Mouse (Mus musculus) MEL (cell line): ENCODE measurements around the gene Sgca. TPM values are rescaled to one million over a fixed set of nuclear protein-coding genes. Genes with fewer than 3 reads are reported as not detected.

ENCODE experiments used
- DNase-seq: peaks from one replicate; pipeline ENCODE4 v3.0.0; 2011; ENCODE audit warnings: low read depth, low spot score
- H3K27ac ChIP-seq: 2 replicates; pipeline ENCODE4 v1.5.1; 2012; ENCODE audit warnings: low read depth, mild to moderate bottlenecking, control low read depth, low read length, moderate library complexity; ENCODE audit not compliant: control insufficient read depth
- H3K27me3 ChIP-seq, 2 experiments: fragments of 150-350 bp in 1 of 2; sonication (generic) in 1 of 2; 2 replicates each; pipeline ENCODE4 v1.6.1; 2012; ENCODE audit warnings: low read length in 2 of 2, mild to moderate bottlenecking in 2 of 2, improper control_type of control experiment in 1 of 2, moderate library complexity in 1 of 2; ENCODE audit not compliant: insufficient read depth in 2 of 2, control insufficient read depth in 1 of 2
- H3K36me3 ChIP-seq, 2 experiments: 2 replicates each; pipeline ENCODE4 v1.6.1; 2012 to 2014; ENCODE audit warnings: low read length in 2 of 2, improper control_type of control experiment in 1 of 2, inconsistent platforms in 1 of 2, mild to moderate bottlenecking in 1 of 2; ENCODE audit not compliant: insufficient read depth in 2 of 2, control insufficient read depth in 1 of 2
- H3K4me1 ChIP-seq, 2 experiments: fragments of 150-350 bp in 1 of 2; sonication (generic) in 1 of 2; 2 replicates each; pipeline ENCODE4 v1.6.1; 2012; ENCODE audit warnings: low read length in 2 of 2, improper control_type of control experiment in 1 of 2, mild to moderate bottlenecking in 1 of 2; ENCODE audit not compliant: insufficient read depth in 2 of 2, control insufficient read depth in 1 of 2
- H3K4me3 ChIP-seq, 2 experiments: fragments of 150-350 bp in 1 of 2; sonication (generic) in 1 of 2; 2 replicates each; pipeline ENCODE4 v1.5.1; 2012; ENCODE audit warnings: low read depth in 2 of 2, low read length in 2 of 2, mild to moderate bottlenecking in 2 of 2, moderate library complexity in 2 of 2, control low read depth in 1 of 2, improper control_type of control experiment in 1 of 2; ENCODE audit not compliant: control insufficient read depth in 1 of 2, insufficient read depth in 1 of 2
- H3K79me2 ChIP-seq: 2 replicates; pipeline ENCODE4 v1.6.1; 2012; ENCODE audit warnings: mild to moderate bottlenecking, low read length, moderate library complexity; ENCODE audit not compliant: control insufficient read depth, poor library complexity, insufficient read depth
- H3K9ac ChIP-seq: 2 replicates; pipeline ENCODE4 v1.6.1; 2012; ENCODE audit warnings: low read depth, mild to moderate bottlenecking, control low read depth, low read length, moderate library complexity; ENCODE audit not compliant: control insufficient read depth, poor library complexity, severe bottlenecking
- H3K9me3 ChIP-seq: fragments of 150-350 bp; sonication (generic); replicated peaks from 2 replicates; pipeline ENCODE4 v1.6.1; 2012; ENCODE audit warnings: mild to moderate bottlenecking, low read length, improper control_type of control experiment, moderate library complexity; ENCODE audit not compliant: insufficient read depth
- CHD1 ChIP-seq: IDR thresholded peaks from 2 replicates; pipeline ENCODE4 v1.6.1; 2012; ENCODE audit warnings: low read depth, mild to moderate bottlenecking, inconsistent platforms, low read length, improper control_type of control experiment
- CHD2 ChIP-seq: IDR thresholded peaks from 2 replicates; pipeline ENCODE4 v1.6.1; 2011; ENCODE audit warnings: low read length, improper control_type of control experiment
- ELF1 ChIP-seq: IDR thresholded peaks from 2 replicates; pipeline ENCODE4 v1.6.1; 2014; ENCODE audit warnings: low read depth, mild to moderate bottlenecking, inconsistent platforms, low read length, improper control_type of control experiment, moderate library complexity
- EP300 ChIP-seq, 2 experiments: IDR thresholded peaks; 2 replicates each; pipeline ENCODE4 v1.6.1; 2011; ENCODE audit warnings: improper control_type of control experiment in 2 of 2, low read length in 2 of 2, low read depth in 1 of 2, mild to moderate bottlenecking in 1 of 2
- GATA1 ChIP-seq: IDR thresholded peaks from 2 replicates; pipeline ENCODE4 v1.6.1; 2011; ENCODE audit warnings: low read depth, low read length, improper control_type of control experiment
- KAT2A ChIP-seq: conservative IDR thresholded peaks from 2 replicates; pipeline ENCODE4 v1.6.1; 2012; ENCODE audit warnings: low read depth, low read length, improper control_type of control experiment, inconsistent platforms
- MAX ChIP-seq: IDR thresholded peaks from 2 replicates; pipeline ENCODE4 v1.6.1; 2011; ENCODE audit warnings: low read length, improper control_type of control experiment
- MAZ ChIP-seq: IDR thresholded peaks from 2 replicates; pipeline ENCODE4 v1.6.1; 2012; ENCODE audit warnings: low read depth, mild to moderate bottlenecking, inconsistent platforms, low read length, improper control_type of control experiment
- MXI1 ChIP-seq: IDR thresholded peaks from 2 replicates; pipeline ENCODE4 v1.6.1; 2011; ENCODE audit warnings: mild to moderate bottlenecking, low read depth, low read length, improper control_type of control experiment
- MYC ChIP-seq: IDR thresholded peaks from 2 replicates; pipeline ENCODE4 v1.6.1; 2011; ENCODE audit warnings: low read depth, mild to moderate bottlenecking, low read length, improper control_type of control experiment, moderate library complexity
- NELFE ChIP-seq: IDR thresholded peaks from 2 replicates; pipeline ENCODE4 v1.6.1; 2011; ENCODE audit warnings: low read depth, low read length, improper control_type of control experiment
- NRF1 ChIP-seq: IDR thresholded peaks from 2 replicates; pipeline ENCODE4 v1.6.1; 2014; ENCODE audit warnings: low read depth, mild to moderate bottlenecking, inconsistent platforms, low read length, improper control_type of control experiment, moderate library complexity; ENCODE audit not compliant: poor library complexity, insufficient read depth, severe bottlenecking
- POLR2A ChIP-seq, 2 experiments: IDR thresholded peaks; 2 replicates each; pipeline ENCODE4 v1.6.1; 2011 to 2012; ENCODE audit warnings: low read length in 2 of 2, mild to moderate bottlenecking in 2 of 2, control low read depth in 1 of 2, improper control_type of control experiment in 1 of 2, low read depth in 1 of 2, moderate library complexity in 1 of 2; ENCODE audit not compliant: control insufficient read depth in 1 of 2, insufficient read depth in 1 of 2, poor library complexity in 1 of 2
- POLR2AphosphoS2 ChIP-seq: IDR thresholded peaks from 2 replicates; pipeline ENCODE4 v1.6.1; 2011; ENCODE audit warnings: low read length, improper control_type of control experiment
- RCOR1 ChIP-seq: IDR thresholded peaks from 2 replicates; pipeline ENCODE4 v1.6.1; 2012; ENCODE audit warnings: low read depth, mild to moderate bottlenecking, inconsistent platforms, low read length, improper control_type of control experiment
- SIN3A ChIP-seq: IDR thresholded peaks from 2 replicates; pipeline ENCODE4 v1.6.1; 2012; ENCODE audit warnings: low read length, improper control_type of control experiment, inconsistent platforms
- SMC3 ChIP-seq: IDR thresholded peaks from 2 replicates; pipeline ENCODE4 v1.6.1; 2011; ENCODE audit warnings: low read depth, low read length, improper control_type of control experiment
- TBP ChIP-seq: IDR thresholded peaks from 2 replicates; pipeline ENCODE4 v1.8.0; 2011; ENCODE audit warnings: low read depth, low read length, improper control_type of control experiment
- TCF12 ChIP-seq: IDR thresholded peaks from 2 replicates; pipeline ENCODE4 v1.6.1; 2014; ENCODE audit warnings: low read depth, mild to moderate bottlenecking, inconsistent platforms, low read length, improper control_type of control experiment, moderate library complexity
- UBTF ChIP-seq: IDR thresholded peaks from 2 replicates; pipeline ENCODE4 v1.6.1; 2012; ENCODE audit warnings: low read depth, mild to moderate bottlenecking, inconsistent platforms, low read length, improper control_type of control experiment, moderate library complexity, borderline replicate concordance; ENCODE audit not compliant: insufficient read depth
- USF1 ChIP-seq: IDR thresholded peaks from 2 replicates; pipeline ENCODE4 v1.6.1; 2014; ENCODE audit warnings: low read depth, mild to moderate bottlenecking, inconsistent platforms, low read length, improper control_type of control experiment, moderate library complexity
- ZMIZ1 ChIP-seq: IDR thresholded peaks from 2 replicates; pipeline ENCODE4 v1.6.1; 2012; ENCODE audit warnings: low read depth, mild to moderate bottlenecking, inconsistent platforms, low read length, improper control_type of control experiment, moderate library complexity
- ZNF384 ChIP-seq: IDR thresholded peaks from 2 replicates; pipeline ENCODE4 v1.6.1; 2012; ENCODE audit warnings: low read depth, mild to moderate bottlenecking, inconsistent platforms, low read length, improper control_type of control experiment
- polyA plus RNA-seq, 2 experiments: library from polyadenylated mRNA; stranded (reverse) in 1 of 2; unstranded in 1 of 2; fragments of >175 nt in 1 of 2; fragments of >200 nt in 1 of 2; gene quantifications; 2 replicates each; pipeline versions ENCODE4 v1.2.1 to v1.2.4; 2012; ENCODE audit warnings: low replicate concordance in 2 of 2, low read depth in 1 of 2; ENCODE audit not compliant: insufficient read length in 2 of 2, insufficient read depth in 1 of 2, missing spikeins in 1 of 2
- total RNA-seq: library from RNA; depleted of rRNA; stranded (reverse); fragments of 300-350 nt; gene quantifications from 2 replicates; pipeline ENCODE4 v1.2.3, GENCODE M21; 2012

The Sgca gene
- total and polyA plus RNA-seq, 3 experiments: not detected

- Histone ChIP-seq H3K9ac (peak overlapping the region; percentile 97), H3K36me3 (peaks cover 0 to 45% of the 10 kb centered on the region in 2 experiments; a peak in 2 of 4 replicates), H3K4me3 (peak overlapping the region; percentile 79 to 87), H3K27me3 (no peaks in the 10 kb centered on the region), H3K79me2 (peaks cover 78% of the 10 kb centered on the region), H3K4me1 (peaks cover 37 to 61% of the 10 kb centered on the region in 2 experiments), H3K9me3 (no peaks in the 10 kb centered on the region)
- peak; percentile 21; the same call in 1 of the 2 replicates for TF ChIP-seq CHD1
- TF ChIP-seq POLR2A (IDR thresholded peaks at IDR 0.05; ENCODE audit: control insufficient read depth in 1 of 2, insufficient read depth in 1 of 2, low read depth in 1 of 2, low read length in 2 of 2, poor library complexity in 1 of 2): peak in 1 of 2 experiments; percentile 49; a peak in 3 of 4 replicates
- TF ChIP-seq MAZ: peak; percentile 65; the same call in 1 of the 2 replicates
- no peak for TF ChIP-seq SMC3
- TF ChIP-seq ZMIZ1: no peak
- TF ChIP-seq SIN3A: peak; percentile 92
- peak; percentile 92 for TF ChIP-seq MXI1
- TF ChIP-seq ELF1: peak; percentile 51
- peak; percentile 10; the same call in 1 of the 2 replicates for TF ChIP-seq ZNF384
- TF ChIP-seq RCOR1: peak; percentile 32; the same call in 1 of the 2 replicates
- peak; percentile 84 for TF ChIP-seq USF1
- peak; percentile 50 for TF ChIP-seq MAX
- 0 out of 2 replicates have a peak, but pooled peaks have one; percentile 7 for TF ChIP-seq UBTF
- no peak for TF ChIP-seq CHD2
- TF ChIP-seq POLR2AphosphoS2: no peak
- TF ChIP-seq KAT2A: no peak
- TF ChIP-seq MYC: peak; percentile 66; the same call in 1 of the 2 replicates
- peak; percentile 50 for TF ChIP-seq NELFE
- TF ChIP-seq TBP: 0 out of 2 replicates have a peak, but pooled peaks have one; percentile 0
- TF ChIP-seq GATA1: no peak
- TF ChIP-seq NRF1: no peak
- TF ChIP-seq EP300 (IDR thresholded peaks at IDR 0.05; ENCODE audit: low read depth in 1 of 2, low read length in 2 of 2): peak; percentile 28 to 60; a peak in 3 of 4 replicates
- peak; percentile 27 for TF ChIP-seq TCF12
- TF ChIP-seq, all 39 proteins: peak for 16
- DNase-seq: peak; percentile 81
- peak overlapping the region; percentile 75 for H3K27ac ChIP-seq
Observed at GRCm38 (mm10) chr11:94992754-94993606, 16.9 kb upstream of the Sgca start.
